Mouse (Mus musculus) mouse trophoblast stem cell (cell line): ENCODE data around the gene Med16.
"Not testable (repeated sequence)": the region's sequence is repeated elsewhere in the genome, so short reads cannot be mapped to it uniquely, and the experiment has no call there.

Source experiments
- in situ Hi-C, 2 experiments: fragments of 300-500 bp; cut with MseI, MboI; formaldehyde crosslinking; loops; 2 replicates in 1 of 2; 3 replicates in 1 of 2; pipeline ENCODE4 v1.15.1; 2025

The Med16 gene

DNA sequence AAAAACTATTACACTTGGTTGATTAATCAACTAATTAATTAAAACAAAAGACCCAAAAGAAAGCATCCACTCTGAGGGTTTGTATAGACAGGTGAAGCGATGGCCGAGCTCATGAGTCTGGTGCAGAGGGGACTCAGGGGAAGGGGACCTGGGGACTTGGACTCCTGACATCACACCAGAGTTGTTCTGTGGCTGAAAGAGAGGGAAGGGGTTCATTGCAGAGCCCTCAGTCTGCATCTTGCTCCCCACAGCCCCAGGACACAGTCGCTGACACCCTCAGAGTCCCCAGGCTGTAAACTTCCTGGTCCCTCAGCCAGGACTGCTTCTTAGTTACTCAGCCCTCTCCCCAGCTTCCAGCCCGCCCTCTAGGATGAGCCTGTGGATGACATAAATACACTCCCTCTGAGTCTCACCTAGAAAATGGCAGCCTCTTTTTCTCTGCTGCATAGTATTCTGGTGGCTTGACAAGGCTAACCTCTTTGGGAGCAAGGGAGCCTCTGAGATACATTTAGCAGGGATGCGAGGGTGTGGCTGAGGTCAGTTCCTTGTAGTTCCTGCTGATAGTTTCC lies 8.9 kb upstream of the Med16 start:
- in situ Hi-C loops = no loop called here

GRCm38 (mm10) chr10:79916808-79917531 lies 8.2 kb upstream of the Med16 start, which contains the start of gene Kiss1r:
Gene Kiss1r, plus strand, starts transcription at chr10:79916971.
- in situ Hi-C loops = no loop called here

DNA sequence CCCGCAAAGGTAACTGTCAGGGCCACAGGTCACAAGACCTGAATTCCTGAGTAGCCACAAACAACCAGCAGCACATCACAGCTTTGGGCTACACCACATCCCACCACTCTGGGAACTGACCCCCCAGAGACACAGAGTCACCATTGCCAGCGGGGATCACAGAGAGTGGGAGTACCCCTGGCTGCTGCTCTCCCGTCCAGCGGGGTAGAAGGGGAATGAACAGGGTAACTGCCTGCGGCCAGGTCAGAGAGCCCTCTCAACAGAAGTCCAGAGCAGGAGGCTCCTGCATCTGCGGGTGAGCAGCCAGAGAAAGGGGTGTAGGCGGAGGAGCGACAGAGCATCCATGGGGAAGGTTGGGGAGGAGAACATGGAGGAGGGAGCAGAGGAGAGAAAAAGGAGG lies 7.4 kb upstream of the Med16 start:
- in situ Hi-C loops = no loop called here

DNA sequence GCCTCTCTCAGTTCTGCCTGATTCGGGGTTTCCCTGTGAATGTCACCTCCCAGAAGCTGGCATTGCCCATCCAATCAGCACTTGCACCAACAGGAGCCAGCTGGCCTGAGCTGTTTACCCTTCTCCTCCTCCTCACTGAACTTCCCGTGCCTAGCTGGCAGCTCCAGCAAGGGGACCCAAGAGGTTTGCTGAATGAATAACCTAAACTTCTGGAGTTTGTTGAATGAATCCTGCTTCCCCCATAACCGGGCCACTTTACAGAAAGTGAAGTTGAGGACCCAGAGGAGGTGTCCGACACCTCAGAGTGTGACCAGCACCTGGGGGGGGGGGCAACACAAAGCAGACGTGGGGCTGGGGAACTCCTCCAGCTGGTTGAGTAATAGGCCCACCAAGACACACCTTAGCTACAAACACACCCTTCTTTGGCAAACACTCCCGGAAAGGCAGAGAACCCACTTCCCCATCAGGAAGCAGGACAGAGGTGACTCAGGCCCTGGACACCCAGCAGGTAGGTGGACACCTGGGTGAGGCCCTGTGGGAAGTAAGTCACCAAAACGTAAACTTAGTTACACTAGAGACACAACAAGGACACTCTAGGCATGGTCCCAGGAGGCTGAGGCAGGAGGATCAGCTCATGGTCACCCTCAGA lies 6.3 kb upstream of the Med16 start:
- in situ Hi-C loops = no loop called here

GRCm38 (mm10) chr10:79914131-79914947 lies 5.6 kb upstream of the Med16 start:
- in situ Hi-C loops = no loop called here

- in situ Hi-C loops = no loop called here
These were observed 3.7 kb upstream of the Med16 start for GRCm38 (mm10) chr10:79912412-79912811.

DNA sequence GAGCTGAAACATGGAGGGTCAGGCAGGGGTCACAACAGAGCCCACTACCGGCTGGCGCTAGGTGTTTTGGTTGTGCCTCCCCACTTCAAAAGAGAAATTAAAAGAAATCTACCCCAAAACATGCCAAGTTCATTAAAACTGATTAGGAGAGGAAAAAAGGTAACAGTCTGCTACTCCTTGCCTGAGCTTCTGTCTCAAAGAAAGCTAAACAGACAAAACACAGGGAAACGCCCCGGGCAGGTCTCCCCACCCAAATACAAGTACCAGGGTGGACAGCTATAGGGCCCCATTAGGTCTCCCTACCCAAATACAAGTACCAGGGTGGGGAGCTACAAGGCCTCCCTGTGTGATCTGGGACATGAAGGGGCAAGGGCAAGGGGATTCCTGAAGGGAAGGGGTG lies 1.8 kb upstream of the Med16 start, which contains the start of gene Gm26602:
Gene Gm26602, plus strand, starts transcription at position 301 of the 400 bp plus-strand sequence.
- in situ Hi-C loops = no loop called here

- in situ Hi-C loops = no loop called here
These were observed 584 bp upstream of the Med16 start for GRCm38 (mm10) chr10:79909092-79909922.

DNA sequence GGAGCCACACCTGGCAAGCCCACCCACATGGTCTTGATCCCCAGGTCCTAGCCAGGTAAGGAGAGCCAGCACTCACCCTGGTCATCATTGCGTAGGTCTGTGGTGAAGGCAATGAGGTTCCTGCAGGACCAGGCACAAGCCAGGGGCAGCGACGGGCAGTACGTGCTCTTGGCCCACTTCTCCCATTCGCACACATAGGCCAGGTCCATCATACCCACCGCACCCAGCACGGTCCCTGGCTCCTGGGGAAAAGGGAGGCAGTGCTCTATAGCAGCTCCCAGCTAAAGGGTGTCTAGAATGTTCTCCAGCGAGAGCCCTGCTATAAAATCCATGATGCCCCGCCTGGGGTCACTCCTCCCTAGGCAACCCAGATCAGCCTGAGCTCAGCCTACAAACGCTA lies 1.3 kb downstream of the Med16 start:
- in situ Hi-C loops = no loop called here

GRCm38 (mm10) chr10:79906712-79907111 lies 2.0 kb downstream of the Med16 start:
- in situ Hi-C loops = no loop called here

DNA sequence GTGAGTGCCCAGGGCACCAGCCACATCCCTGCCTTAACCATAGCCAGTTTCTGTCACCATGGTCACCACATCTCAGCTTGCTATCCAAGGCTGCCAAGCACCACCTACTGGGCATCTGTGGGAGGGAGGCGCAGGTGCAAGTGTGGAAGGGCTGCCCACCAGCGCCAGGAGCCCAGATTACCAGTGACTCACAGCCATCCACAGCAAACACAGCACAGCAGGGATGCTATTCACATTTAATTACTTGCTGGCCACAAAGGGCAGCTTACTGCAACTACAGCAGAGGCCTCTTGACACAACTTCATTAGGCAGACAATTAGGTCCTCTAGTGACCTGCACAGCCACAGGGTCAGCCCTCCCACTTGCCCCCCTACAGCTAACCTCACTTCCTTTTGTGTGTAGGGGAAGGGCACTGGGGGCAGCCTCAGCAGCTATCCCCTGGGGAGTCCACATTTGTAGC lies 7.7 kb downstream of the Med16 start:
- in situ Hi-C loops = no loop called here

DNA sequence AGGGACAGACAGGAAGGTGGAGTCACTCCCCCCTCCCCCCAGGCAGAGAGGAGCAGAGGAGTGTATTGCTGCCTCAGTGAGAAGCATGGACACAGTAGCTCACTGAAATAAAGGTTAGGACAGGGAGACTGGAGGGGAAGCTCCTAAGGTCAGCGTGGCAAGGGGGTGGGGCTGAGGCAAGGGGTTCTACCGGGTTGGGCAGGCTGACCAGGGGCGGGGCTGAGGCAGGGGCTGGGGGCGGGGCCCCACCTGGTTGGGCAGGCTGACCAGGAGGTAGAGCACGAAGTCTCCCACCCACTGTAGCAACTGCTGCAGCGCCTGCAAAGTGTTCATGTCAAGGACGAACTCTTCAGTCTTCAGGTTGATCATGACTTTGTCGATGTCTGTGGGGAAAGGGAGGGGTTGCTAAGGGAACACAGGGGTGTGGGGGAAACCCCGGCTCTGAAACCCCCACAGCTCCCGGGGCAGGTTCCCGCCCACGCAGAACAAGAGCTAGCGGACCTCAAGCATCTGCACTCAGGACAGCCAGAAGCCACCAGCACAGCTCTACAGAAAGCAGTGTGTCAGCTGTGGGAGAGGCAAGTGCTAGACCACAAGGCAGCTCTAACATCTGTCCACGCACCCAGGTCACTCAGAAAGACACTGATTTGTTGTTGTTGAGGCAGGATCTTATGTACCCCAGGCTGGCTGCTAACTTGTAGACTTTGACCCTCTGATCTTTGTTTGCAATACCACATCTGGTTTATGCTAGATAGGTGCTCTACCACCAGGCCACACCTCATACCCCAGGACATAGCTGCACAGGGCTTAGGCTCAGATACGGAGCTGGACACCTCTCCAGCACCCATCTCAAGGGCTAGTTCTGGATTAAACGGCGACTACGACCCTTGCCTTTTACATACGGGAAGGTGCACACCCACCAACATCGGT lies 11.1 kb downstream of the Med16 start:
- in situ Hi-C loops = no loop called here

GRCm38 (mm10) chr10:79896814-79897213 lies 11.9 kb downstream of the Med16 start:
- in situ Hi-C loops = no loop called here

DNA sequence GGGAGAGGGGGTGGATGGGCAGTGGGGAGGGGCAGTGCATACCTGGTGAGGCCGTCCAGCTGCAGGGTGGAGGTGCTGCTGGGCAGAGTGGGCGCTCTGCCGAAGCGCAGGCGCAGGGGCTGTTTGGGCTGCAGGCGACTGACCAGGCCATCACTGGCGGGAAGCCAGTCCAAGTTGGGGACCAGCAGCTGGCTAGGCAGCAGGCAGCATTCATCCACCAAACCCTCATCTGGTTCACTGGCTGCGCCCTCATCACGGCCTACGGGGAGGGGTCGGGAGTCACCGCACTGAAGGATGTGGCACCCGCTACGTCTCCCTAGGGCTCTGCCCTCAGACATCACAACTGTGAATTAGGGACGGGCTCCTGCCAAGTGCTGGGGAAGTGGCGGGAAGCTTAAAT lies 12.4 kb downstream of the Med16 start:
- in situ Hi-C loops = no loop called here

GRCm38 (mm10) chr10:79892451-79893118 lies 16.1 kb downstream of the Med16 start:
- in situ Hi-C loops = not testable (repeated sequence)

DNA sequence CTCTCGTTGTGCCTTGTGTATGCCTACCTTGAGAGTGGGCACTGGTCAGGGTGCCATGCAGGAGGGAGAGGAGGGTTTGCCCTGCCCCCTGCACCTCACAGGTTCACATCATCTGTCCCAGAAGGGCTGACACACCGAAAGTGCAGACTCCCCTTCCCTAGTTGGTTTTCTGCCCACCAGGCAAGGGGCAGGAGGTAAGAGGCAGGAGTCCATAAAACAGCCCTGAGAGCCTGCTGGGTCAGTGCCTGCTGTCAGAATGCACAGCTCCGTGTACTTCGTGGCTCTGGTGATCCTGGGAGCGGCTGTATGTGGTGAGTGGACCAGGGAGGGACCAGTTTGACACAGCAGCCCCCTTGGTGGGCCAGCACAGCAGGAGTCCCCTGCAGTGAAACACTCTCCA lies 18.1 kb downstream of the Med16 start, which contains the start of gene Cfd:
Gene Cfd, plus strand, starts transcription at position 184 of the 400 bp plus-strand sequence.
- in situ Hi-C loops = no loop called here

DNA sequence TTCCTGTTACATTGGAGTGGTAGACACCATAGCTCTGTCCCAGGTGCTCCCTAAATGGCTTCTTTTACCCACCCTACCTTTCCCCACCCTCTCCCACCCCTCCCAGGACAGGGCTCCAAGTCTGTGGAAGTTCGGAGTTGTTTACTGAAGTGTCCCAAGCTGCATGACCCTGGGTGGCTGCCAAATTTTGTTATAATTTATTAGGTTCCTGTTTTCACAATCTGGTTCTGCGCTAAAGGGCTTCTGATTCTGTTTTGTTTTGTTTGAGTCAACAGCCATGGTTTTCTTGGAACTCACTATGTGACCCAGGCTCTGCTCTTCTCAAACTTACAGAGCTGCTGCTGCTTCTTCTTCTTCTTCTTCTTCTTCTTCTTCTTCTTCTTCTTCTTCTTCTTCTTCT lies 19.3 kb downstream of the Med16 start:
- in situ Hi-C loops = loop anchor here (5.0 to 10.0 kb wide), 2 partner anchors 33 to 65 kb away; partner anchors contain the start of gene R3hdm4 (in 1 of the 2)

DNA sequence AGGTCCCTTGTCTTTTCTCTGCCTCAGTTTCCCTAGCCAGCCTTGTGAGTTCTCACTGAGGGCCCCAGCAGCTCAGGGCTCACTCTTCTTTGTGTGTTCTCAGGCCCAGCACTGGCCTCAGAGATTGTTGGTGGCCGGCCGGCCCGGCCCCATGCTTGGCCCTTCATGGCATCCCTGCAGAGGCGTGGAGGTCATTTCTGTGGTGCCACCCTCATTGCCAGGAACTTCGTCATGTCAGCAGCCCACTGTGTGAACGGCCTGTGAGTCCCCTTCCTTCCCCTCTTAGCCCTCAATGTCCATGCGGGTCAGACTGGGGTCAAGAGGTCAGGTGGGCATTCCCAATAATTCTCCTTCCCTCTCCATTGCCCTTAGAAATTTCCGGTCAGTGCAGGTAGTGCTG lies 22.1 kb downstream of the Med16 start:
- in situ Hi-C loops = loop anchor here (5.0 to 10.0 kb wide), 2 partner anchors 36 to 68 kb away; partner anchors contain the start of gene R3hdm4 (in 1 of the 2)

DNA sequence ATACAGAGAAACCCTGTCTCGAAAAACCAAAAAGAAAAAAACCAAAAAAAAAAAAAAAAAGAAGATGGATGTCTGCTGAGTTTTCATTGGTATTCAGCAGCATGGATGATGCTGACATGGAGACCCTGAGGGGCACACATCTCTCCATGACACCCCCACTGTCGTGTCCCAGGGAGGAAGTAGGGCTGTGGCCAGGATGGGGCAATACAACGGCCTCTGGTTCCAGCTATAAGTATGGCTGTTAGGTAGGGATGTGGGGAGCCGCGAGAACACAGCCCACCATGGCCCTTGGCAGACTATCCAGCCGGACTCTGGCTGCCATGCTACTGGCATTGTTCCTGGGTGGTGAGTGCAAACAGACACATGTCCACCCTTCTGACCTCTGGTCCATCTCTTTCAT lies 22.7 kb downstream of the Med16 start, which contains the start of gene Elane:
Gene Elane, plus strand, starts transcription at position 194 of the 400 bp plus-strand sequence.
- in situ Hi-C loops = loop anchor here (5.0 to 10.0 kb wide), 2 partner anchors 36 to 69 kb away; partner anchors contain the start of gene R3hdm4 (in 1 of the 2)
